Mouse (Mus musculus): ENCODE results near the gene Kif21a.

Kif21a gene

DNA sequence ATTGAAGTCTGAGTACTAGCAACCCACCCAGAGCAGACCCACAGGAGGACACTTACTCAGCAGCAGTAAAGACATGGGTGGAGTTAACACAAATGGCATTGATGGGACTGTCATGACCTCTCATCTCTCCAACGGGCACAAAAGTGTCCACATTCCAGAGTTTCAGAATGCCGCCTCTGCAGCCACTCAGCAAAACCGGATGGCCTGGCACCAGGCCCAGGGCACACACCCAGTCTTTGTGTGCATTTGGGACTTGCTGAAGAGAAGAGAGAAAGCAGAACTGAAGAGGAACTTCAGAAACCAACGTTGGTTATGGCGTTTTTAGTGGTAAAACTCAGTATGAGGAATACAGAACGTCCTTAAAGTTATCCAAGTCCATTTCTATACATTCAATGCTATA, 114.2 kb downstream of the Kif21a start:
- DNase-seq = no peak

DNA sequence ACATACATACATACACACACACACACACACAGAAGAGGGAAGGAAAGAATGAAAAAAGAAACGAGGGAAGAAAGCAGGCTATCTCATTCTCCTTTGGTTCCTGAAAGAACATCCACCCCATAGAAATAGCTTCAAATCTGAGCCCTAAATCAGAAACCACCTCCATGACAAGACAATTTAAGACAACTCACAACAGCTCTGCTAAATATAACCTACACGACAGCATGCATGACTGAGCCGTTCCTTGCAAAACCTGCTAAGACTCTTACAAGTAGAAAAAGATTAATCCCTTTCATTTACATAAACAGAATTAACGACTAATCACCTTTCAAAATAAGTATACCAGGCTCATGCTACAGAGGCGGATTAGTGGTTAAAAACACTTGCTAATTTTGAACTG, 118.3 kb downstream of the Kif21a start:
- DNase-seq = no peak

DNA sequence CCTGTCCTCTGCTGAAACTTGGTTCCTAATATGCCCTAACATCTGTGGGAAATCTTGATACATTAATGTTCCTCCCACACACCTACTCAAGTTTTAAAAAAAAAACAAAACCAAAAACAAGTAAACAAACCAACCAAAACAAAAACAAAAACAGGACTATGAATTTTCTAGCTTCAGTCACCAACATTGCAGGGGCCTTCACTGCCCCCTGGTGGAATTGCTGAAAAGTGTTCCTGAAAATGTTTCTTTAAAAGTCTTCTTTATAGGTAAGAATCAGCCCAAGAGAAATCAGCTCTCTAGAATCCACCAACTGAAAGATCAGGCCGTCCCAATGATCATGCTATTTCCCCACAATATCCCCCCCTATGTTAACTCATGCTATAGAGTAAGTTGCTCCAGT, 120.7 kb downstream of the Kif21a start:
- peak; percentile 10 for DNase-seq

DNA sequence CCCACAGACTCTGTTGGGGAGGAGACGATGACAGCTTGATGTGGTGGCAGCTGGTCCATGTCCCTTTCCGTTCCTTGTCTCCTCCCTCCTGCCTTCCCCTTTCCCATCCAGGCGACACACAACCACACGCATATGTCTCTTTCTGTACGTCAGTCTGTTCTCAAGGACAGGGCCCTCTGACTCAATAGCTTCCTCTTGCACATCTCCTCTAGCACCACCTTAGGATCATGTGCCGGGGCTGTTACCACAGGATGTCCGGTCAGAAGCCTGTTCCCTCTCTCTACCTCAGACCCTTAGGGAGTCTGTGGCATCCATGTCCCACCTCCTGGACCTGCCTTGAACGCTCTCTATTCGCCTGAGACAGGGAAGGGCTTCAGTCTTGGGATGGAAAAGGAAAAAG, 153.3 kb downstream of the Kif21a start:
- DNase-seq = no peak

GRCm38 (mm10) chr15:90887466-90887865, 162.3 kb downstream of the Kif21a start:
- DNase-seq = no peak
